Comparison of ENCODE assay signal across 31 mouse cellular contexts in the genomic region with DNA sequence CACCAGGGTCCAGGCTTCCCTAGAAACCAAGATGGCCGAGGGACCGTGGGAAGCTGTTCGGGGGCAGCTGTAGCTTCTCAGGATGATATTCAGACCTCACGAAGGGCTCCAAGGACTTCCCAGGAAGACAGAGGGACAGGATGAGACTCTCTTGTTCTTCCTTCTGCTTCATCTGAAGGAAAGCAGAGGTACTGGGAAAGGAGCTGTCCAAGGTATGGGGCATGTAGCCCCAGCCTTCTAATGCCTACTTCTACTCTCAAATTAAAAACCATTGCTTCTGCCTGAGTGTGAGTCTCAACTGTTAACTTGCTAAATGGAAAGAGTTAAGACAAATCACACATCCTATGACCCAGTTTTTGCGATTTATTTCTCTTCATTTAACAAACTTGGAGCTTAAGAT.
DNase-seq lines count a peak whose midpoint lies in the region; ATAC-seq lines count a peak whose summit lies in the region.
"Had no signal": no experiment of that assay in that cellular context is flagged by ENCODE, and none has a peak within 500 bp of the region (broad histone marks: within the 10 kb centered on the region; RNA-seq: fewer than 3 reads in every experiment).

No protein-coding gene starts in this region.

- no peak overlapping the region for H3K4me3 ChIP-seq in midbrain, embryonic 10.5 days
- no peak overlapping the region for H3K4me3 ChIP-seq in midbrain, embryonic 11.5 days (ENCODE audit: low read depth, low read length)
- no peak overlapping the region for H3K4me3 ChIP-seq in forebrain, embryonic 10.5 days
- H3K4me3 ChIP-seq: embryonic facial prominence, embryonic 13.5 days; erythroblast, embryonic 14.5 days; forebrain, embryonic 13.5 days; heart, embryonic 10.5 days; heart, embryonic 15.5 days; hindbrain, embryonic 12.5 days; limb, embryonic 13.5 days; liver, embryonic 12.5 days; midbrain, embryonic 12.5 days; neural tube, embryonic 13.5 days had no signal

- peak; percentile 49 for DNase-seq in embryo, embryonic 10 days (ENCODE audit: low spot score)
- no peak for DNase-seq in embryo, embryonic 9.5 days (ENCODE audit: extremely low spot score)
- no peak for DNase-seq in midbrain, embryonic 10.5 days (ENCODE audit: low spot score)
- DNase-seq in midbrain, embryonic 11.5 days (ENCODE audit: low spot score, missing footprints), result no peak
- DNase-seq in embryo, embryonic 10.5 days (ENCODE audit: low spot score), result peak; percentile 45
- no peak for DNase-seq in urinary bladder, adult 18-20 months (ENCODE audit: low spot score in 2 of 2)
- no peak for DNase-seq in forebrain, embryonic 10.5 days (ENCODE audit: extremely low spot score, low spot score)
- DNase-seq in right cerebral cortex, postnatal 14 days, result no peak
- DNase-seq: adrenal gland, postnatal 14 days; cerebellum, adult 11 months; cerebellum, adult 9-10 months; gastrocnemius, postnatal 25 days; heart, adult 11 months; kidney, adult 8-10 months; kidney, postnatal 14 days; layer of hippocampus, adult 9-11 months; liver, postnatal 0 days; lung, postnatal 10 days; thymus, postnatal 4 days had no signal

- H3K9me3 ChIP-seq in midbrain, embryonic 10.5 days (replicated peaks), result no peaks in the 10 kb centered on the region
- no peaks in the 10 kb centered on the region for H3K9me3 ChIP-seq in midbrain, embryonic 11.5 days (ENCODE audit: control insufficient read depth, low read length)
- no peaks in the 10 kb centered on the region for H3K9me3 ChIP-seq in forebrain, embryonic 10.5 days
- H3K9me3 ChIP-seq: embryonic facial prominence, embryonic 13.5 days; forebrain, embryonic 13.5 days; heart, embryonic 10.5 days; heart, embryonic 15.5 days; hindbrain, embryonic 12.5 days; limb, embryonic 13.5 days; liver, embryonic 12.5 days; midbrain, embryonic 12.5 days; neural tube, embryonic 13.5 days had no signal

- H3K4me1 ChIP-seq in midbrain, embryonic 10.5 days, result peaks cover 55% of the 10 kb centered on the region
- H3K4me1 ChIP-seq in midbrain, embryonic 11.5 days (ENCODE audit: control insufficient read depth, insufficient read depth, low read length), result peaks cover 29% of the 10 kb centered on the region
- H3K4me1 ChIP-seq in forebrain, embryonic 10.5 days, result peaks cover 49% of the 10 kb centered on the region
- H3K4me1 ChIP-seq: heart, embryonic 10.5 days; heart, embryonic 15.5 days; liver, embryonic 12.5 days had no signal

- peaks cover 34% of the 10 kb centered on the region for H3K27me3 ChIP-seq in midbrain, embryonic 10.5 days (ENCODE audit: low read depth, poor library complexity, severe bottlenecking)
- H3K27me3 ChIP-seq in midbrain, embryonic 11.5 days (ENCODE audit: control insufficient read depth, insufficient read depth, low read length), result no peaks in the 10 kb centered on the region
- H3K27me3 ChIP-seq in forebrain, embryonic 10.5 days (ENCODE audit: poor library complexity, severe bottlenecking), result peaks cover 45% of the 10 kb centered on the region
- H3K27me3 ChIP-seq: neural tube, embryonic 13.5 days had no signal

- ATAC-seq in midbrain, embryonic 11.5 days (ENCODE audit: low FRiP score), result no peak
- ATAC-seq: forebrain, embryonic 13.5 days; intestine, embryonic 16.5 days; liver, embryonic 12.5 days; liver, postnatal 0 days had no signal

- no peak overlapping the region for H3K4me2 ChIP-seq in midbrain, embryonic 11.5 days
- H3K4me2 ChIP-seq: embryonic facial prominence, embryonic 13.5 days; forebrain, embryonic 13.5 days; heart, embryonic 15.5 days; hindbrain, embryonic 12.5 days; limb, embryonic 13.5 days; liver, embryonic 12.5 days; midbrain, embryonic 12.5 days; neural tube, embryonic 13.5 days had no signal

- WGBS in midbrain, embryonic 10.5 days, result 59% methylated on average over 5 of the region's 5 CpGs
- WGBS in midbrain, embryonic 11.5 days, result 64% methylated on average over 5 of the region's 5 CpGs
- 67% methylated on average over 5 of the region's 5 CpGs for whole genome bisulfite sequencing in forebrain, embryonic 10.5 days

- peak overlapping the region; percentile 77; the same call in 1 of the 2 replicates for H3K27ac ChIP-seq in midbrain, embryonic 10.5 days (replicated peaks)
- no peak overlapping the region for H3K27ac ChIP-seq in midbrain, embryonic 11.5 days (ENCODE audit: low read depth, low read length)
- no peak overlapping the region for H3K27ac ChIP-seq in forebrain, embryonic 10.5 days
- H3K27ac ChIP-seq: embryonic facial prominence, embryonic 13.5 days; forebrain, embryonic 13.5 days; heart, embryonic 10.5 days; heart, embryonic 15.5 days; hindbrain, embryonic 12.5 days; limb, embryonic 13.5 days; liver, embryonic 12.5 days; macrophage; neural tube, embryonic 13.5 days had no signal

- no peaks in the 10 kb centered on the region for H3K36me3 ChIP-seq in midbrain, embryonic 10.5 days
- no peaks in the 10 kb centered on the region for H3K36me3 ChIP-seq in midbrain, embryonic 11.5 days (ENCODE audit: control insufficient read depth, insufficient read depth, low read length)
- H3K36me3 ChIP-seq in forebrain, embryonic 10.5 days (replicated peaks), result no peaks in the 10 kb centered on the region
- H3K36me3 ChIP-seq: embryonic facial prominence, embryonic 13.5 days; heart, embryonic 10.5 days; heart, embryonic 15.5 days; hindbrain, embryonic 12.5 days; limb, embryonic 13.5 days; liver, embryonic 12.5 days; midbrain, embryonic 12.5 days; neural tube, embryonic 13.5 days had no signal

- no peak overlapping the region for H3K9ac ChIP-seq in midbrain, embryonic 11.5 days (ENCODE audit: low read length)
- H3K9ac ChIP-seq: embryonic facial prominence, embryonic 13.5 days; forebrain, embryonic 13.5 days; heart, embryonic 15.5 days; hindbrain, embryonic 12.5 days; limb, embryonic 13.5 days; liver, embryonic 12.5 days; liver, postnatal 0 days; midbrain, embryonic 12.5 days; neural tube, embryonic 13.5 days had no signal

Comparison
In these comparisons a context has a peak if more than half of its experiments do, and no peak if none do; other contexts are left out.
1. DNase-seq: peak in embryo, embryonic 10 days (single experiment) and embryo, embryonic 10.5 days (single experiment); none in embryo, embryonic 9.5 days (single experiment), midbrain, embryonic 10.5 days (single experiment), midbrain, embryonic 11.5 days (single experiment), urinary bladder, adult 18-20 months (0 of 2), forebrain, embryonic 10.5 days (single experiment) and right cerebral cortex, postnatal 14 days (single experiment).